Mouse (Mus musculus) layer of hippocampus, adult 9-10 months (tissue): Measurements from ENCODE around the gene Med7.
A peak's percentile ranks its signal among the peaks of the same experiment; 100 is the strongest.
"Not testable (repeated sequence)": the region's sequence is repeated elsewhere in the genome, so short reads cannot be mapped to it uniquely, and the experiment has no call there.

Experiments used
- DNase-seq: peaks from one replicate; pipeline ENCODE4 v3.0.0; 2022; ENCODE audit warnings: low spot score

Gene Med7

DNA sequence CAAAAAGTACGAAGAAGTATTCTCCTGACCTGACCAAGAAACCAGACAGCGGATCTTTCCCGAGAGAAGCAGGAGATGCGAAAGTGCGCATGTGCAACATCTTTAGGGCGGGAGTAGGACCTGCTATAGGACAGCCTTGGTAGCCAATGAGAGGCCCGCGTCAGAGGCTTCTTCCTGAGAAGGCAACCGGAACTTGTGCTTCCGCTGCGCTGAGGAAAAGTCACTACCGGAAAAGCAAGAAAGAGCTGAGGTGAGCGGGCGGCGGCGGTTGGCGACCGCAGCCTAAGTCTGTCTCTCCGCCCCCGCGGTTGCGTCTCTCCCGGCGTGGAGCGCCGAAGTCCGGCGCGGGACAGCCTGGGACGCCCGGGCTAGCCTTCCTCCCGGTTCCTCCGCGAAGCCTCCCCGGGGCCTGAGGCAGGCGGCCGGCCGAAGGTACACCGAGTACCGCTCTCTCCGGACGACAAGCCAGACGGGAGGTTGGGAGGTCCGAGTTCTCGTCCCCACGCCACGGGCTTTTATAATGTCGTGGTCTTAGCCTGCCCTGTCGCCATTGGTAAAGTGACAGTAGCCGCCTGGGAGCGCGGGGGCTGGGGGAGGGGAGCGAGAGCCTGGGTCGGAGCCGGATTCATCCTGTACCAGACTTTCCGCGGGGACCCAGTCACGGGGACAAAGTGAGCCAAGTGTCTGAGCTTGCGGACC lies at the start of gene Med7:
Gene Med7, plus strand, starts transcription at position 166 of the 699 bp plus-strand sequence.
- DNase-seq = peak; percentile 87

DNA sequence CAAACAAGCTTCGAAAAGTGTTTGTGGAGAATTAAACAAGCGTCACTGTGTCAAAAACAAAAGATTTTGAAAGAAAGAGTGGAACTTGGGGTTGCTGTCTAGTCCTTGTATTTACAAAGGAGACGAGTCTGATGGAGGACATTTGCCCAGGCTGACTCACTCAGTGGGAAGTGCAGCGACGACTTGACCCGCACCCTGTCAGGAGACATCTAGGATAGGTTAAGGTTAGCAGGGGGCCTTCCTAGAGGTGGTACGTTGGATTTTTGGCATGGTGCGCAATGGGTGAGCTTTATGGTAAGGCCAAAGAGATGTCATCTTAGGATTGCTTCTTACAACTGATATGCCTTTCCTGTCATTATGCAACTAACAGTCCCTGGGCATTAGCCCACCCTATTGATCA lies 49.7 kb upstream of the Med7 start:
- DNase-seq = no peak

DNA sequence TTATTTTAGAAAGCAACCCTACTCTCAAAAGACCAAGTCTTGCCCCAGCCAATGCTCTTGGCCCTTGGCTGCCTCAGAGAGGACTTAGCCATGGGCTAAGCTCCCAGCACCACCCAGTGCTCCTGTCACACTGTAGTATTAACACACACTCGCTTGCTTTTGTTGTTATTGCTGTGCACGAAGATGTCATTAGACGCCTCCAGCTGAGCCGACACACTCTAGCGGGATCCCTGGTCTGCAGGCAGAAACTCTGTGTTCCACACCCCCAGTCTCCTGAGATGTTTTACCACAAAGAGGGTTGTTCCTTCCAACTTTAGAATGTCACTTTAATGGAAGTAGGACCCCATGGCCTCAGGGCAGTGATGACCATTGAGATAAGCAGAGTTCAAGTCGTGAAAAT lies 48.3 kb upstream of the Med7 start:
- DNase-seq = no peak

DNA sequence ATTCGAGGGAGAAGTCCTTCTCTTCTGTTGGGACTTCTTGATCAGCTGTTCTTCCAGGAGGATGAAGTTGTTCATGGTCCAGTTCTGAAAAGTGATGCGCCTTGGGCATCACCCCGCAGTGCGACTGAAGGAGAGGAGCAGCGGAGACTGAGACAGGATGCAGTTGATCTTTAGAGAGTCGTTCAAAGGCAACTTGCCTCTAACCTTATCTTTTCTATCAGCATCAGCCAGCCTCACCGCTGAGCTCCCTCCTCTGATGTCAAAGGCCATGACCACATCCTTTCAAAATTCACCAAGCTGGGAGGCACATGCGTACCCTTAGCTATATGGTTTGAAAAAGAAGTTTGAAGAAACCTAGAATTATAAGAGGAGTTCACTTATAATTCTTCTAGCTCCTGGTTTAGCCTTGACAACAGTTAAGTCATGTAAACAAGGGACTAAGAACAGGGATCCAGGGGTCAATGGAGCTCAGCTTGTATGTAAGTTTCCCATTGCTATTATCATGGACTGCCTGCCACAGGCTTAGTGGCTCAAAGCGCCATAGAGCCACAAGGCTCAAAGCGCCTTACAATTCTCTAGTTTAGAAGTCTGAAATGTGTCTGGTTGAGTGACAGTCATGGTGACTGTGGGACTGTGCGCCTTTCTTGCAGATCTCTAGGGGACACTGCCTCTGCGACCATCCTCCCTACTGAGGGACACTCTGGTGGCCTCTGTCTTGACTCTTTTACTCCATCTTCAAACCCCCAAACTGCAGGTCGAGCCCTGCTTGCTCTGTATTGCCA lies 47.2 kb upstream of the Med7 start, which contains the start of gene Itk:
Gene Itk, minus strand, starts transcription at position 180 of the 782 bp plus-strand sequence.
- DNase-seq = no peak

DNA sequence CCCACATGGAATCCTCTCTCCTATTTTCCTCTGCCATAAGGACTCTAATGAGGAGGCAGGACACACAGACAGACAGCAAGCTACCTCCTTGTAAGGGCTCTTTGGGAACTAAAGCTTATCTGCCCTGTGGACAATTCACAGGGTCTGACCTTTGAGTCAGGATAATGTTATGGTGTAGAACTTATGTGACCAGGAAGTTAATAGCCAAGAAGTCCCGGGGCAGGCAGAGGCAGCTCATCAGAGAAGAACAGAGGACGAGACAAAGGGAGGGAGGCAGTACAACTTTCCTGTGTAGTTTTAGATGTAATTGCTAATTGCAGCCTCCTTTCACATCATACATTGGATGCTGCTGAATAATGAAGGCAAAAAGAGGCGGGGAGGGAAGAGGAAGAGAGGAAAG lies 46.1 kb upstream of the Med7 start:
- no peak for DNase-seq

DNA sequence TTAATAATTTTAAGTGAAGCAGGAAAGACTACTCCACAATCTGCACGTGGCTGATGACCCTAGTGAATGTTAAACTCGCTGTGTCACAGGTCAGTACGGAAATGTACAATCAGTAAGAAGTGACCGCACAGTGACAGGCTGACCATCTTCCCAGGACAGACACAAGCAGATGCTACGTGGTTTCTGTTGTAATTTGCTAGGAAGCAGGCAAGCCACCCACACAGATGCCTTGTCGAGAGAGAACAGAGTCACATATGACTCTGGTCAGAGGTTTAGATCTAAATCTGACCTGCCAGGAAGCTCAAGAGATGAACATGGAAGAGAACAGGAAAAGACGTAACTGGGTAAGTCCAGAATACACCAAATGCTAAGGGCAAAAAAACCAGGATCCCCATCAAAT lies 43.8 kb upstream of the Med7 start:
- DNase-seq = no peak

DNA sequence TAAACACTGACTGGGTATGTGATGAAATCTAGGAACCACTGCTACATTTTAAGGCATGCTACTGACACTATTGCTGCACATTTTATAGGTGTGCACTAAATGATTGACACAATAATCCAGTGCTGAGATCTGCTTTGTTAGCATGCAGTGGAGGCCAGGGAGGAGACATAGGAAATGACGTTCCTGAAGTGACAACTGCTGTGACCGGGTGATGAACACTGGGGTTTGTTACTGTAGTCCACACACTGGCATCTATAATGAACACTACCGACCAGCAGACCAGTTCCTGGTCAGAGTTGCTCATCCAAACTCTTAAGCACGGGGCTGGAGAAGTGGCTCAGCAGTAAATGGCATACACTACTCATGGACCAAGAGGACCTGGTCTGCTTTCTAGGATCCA lies 43.3 kb upstream of the Med7 start:
- DNase-seq = no peak

DNA sequence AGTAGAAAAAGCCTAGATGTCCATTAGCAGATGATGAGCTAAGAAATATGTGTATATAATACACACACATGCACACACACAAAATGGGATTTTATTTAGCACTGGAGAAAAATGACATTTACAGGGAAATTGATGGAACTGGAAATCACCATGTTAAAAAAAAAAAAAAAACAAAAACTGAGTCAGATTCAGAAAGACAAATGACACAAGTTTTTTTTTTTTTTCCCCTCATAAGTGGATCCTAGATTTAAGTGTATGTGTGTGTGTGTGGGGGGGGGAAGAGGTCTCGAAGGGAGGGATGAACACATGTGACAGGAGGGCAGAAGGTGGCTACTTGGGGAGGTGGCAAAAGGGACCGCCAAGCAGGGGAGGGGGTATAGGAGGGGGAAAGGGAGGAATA lies 41.6 kb upstream of the Med7 start:
- no peak for DNase-seq

DNA sequence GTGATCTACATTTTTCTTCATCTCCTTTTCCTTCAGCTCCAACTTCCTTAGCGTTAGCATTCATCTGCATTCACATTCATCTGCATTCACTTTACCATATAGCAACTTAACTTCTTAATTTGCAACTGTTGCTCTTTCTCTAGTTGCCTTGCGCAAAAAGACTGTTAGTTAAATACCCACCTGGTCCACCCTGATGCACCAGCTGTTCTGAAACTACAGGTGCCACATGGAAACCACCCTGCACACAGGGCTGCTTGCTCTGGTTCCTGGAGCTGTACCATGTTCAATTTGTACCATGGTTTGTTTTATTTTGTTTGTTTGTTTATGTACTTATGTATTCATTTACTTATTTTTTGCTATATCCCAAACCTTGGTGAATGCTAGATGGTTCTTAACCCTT lies 41.0 kb upstream of the Med7 start:
- no peak for DNase-seq

DNA sequence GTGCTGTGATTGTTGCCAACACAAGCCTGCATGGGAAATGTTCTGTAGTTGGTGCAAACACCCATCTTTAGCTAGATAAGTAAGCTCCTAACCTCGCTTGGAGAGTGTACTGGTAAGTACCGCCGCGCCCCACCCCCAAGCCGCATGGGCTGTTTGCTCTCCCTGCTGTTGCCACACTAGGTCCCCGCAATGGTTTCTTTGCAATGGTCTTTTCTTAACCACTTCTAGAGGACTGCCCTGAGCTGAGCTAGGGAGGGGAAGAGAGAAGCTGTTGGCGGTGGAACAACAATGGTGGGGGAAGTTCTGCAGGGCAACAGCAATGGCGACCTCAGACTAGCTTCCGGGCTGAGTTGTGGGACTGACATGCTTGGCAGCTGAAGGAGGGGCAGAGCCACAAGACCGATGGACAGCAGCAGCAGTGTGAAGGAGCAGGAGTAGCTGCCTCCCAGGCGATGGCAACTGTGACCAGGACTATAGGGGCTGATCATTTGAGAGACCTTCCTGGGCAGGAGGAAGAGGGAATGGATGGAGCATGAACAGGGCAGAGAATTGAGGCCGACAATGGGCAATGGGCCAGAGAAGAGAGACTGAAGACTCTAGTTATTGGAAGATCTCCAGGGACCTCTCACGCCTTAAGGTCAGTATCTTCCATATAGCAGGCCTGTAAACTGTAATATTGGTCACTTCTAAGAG lies 40.4 kb upstream of the Med7 start, which contains the start of gene Fam71b:
Gene Fam71b, plus strand, starts transcription at position 393 of the 693 bp plus-strand sequence.
- no peak for DNase-seq

DNA sequence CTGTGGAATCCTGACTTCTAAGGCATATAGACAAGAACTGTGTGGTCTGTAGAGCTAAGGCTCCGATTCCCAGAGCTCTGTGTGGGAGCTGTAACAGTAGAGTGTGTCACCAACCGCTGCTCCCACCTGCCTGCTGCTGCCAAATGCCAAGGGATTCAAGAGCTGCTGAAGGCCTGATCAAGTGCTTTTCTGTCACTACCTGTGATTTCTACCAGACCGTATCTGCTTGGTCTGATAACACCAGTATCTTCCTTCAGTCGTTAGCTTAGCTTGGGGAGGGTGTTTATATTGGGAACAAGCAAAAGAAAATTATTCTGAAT lies 39.9 kb upstream of the Med7 start:
- DNase-seq = no peak

DNA sequence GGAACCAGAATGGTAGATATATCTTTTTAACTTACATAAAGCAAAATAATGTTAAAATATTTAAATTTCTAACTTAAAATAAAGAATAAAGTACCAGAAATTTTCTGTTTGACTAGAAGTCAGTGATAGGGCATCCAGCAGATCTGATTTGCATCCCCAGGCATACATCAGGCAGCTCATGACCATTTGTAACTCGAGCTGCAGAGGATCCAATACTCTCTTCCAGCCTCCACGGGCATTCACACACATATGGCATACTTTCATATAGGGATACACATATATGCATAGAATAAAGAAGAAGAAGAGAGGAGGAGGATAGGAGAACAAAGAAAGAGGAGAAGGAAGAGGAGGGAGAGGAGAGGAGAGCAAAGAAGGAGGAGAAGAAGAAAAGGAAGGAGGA lies 38.8 kb upstream of the Med7 start:
- DNase-seq = no peak

DNA sequence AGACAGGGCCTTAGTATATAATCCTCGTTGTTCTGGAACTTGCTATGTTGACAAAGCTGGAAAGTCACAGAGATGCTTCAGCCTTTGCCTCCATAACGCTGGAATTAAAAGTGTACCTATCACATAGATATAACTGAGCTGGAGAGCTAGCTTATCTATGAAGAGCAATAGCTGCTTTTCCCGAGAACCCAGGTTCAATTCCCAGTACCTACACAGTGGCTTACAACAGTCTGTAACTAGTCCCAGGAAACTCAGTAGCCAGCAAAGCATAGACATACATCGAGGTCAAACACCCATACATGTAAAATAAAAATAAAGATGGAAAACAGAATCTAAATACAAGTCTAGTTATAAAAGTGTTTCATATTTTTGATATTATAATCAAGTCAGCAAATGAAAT lies 38.3 kb upstream of the Med7 start:
- DNase-seq = no peak

DNA sequence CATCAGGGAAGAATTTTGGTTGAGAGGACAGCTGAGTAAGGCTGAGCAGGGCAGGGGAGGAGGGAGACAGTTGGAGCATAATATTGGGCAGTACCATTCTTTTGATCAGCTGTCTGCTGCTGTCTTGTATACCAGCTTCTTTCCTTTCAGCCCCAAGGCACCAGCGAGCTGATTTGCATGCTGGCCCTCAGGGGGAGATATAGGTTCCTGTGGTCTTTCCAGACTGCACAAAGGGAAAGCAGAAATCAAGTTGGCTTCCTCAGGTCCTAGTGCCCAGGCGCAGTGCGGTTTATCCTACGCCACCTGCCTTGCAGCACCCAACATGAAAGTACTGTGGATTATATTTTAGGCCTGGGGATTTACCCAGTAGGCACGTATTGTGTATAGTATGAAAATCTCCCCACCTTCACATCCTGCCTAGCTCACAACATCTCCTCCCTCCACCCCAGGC lies 37.8 kb upstream of the Med7 start:
- DNase-seq = no peak

DNA sequence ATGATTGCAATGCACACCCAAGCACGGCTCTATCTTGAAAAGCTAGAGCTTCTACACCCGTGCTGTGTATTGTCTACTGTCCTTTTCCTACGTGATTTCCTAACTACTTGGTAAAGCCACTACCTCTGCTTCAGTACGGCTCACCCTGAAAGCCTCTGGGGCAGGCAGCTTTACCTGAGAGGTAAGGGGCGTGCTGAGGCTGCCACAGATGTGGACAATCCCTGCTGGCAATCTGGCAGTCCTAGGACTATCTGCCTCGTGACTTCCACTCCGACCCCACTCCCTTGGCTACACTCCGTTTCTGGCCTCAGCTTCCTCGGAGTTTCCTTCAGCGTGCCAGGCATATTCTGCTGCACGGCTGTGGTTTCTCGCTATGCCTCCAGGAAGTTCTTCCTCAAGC lies 35.2 kb upstream of the Med7 start:
- no peak for DNase-seq

DNA sequence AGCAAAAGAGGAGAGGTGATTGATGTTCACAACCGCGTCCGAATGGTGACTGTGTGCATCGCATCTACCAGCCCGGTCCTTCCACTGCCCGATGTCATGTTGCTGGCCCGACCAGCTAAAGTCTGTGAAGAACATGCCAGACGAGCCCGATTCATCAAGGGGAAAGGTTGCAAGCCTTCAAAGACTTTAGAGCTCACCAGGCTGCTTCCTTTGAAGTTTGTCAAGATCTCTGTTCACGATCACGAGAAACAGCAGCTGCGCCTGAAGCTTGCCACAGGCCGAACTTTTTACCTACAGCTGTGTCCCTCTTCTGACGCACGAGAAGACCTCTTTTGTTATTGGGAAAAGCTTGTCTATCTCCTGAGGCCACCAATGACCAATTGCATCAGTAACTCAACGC lies 31.7 kb upstream of the Med7 start:
- no peak for DNase-seq

DNA sequence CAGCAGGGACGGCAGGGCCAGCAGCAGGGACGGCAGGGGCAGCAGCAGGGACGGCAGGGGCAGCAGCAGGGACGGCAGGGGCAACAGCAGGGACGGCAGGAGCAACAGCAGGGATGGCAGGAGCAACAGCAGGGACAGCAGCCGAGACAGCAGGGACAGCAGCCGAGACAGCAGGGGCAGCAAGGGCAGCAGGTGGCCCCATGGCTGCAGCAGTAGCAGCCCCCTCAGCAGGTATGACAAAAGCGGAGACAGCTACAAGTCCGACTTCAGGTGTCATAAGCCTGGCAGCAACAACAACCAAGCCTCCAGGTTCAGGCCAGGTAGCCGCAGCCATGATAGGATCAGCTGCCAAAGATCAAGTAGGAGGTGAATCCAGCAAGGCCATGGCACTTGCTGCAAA lies 30.0 kb upstream of the Med7 start:
- no peak for DNase-seq

DNA sequence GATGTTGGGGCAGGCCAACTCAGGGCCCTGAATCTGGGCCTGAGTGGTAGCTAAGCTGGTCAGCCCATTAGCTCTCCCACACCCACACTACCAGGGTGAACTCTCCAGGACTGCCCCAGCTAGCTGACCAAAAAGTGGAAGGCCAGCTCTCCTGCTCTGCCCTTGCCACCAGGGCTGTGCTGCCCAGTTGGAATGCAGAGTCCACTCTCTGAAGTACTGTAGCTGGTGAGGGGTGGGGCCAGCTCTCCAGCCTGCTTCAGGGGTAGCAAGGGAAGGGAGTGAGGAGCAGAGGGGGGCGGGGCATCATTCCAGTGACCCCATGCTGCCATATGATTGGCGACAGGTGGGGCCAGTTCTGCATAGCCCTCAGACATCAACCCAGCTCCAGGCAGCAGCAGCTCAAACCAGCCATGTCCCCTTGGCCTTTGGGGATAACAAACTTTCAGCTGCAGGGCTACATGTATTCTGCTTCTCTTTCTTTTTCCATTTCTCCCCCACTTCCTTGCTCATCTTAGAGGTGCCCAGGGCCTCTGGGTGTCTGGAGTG lies 26.6 kb upstream of the Med7 start:
- DNase-seq = no peak

DNA sequence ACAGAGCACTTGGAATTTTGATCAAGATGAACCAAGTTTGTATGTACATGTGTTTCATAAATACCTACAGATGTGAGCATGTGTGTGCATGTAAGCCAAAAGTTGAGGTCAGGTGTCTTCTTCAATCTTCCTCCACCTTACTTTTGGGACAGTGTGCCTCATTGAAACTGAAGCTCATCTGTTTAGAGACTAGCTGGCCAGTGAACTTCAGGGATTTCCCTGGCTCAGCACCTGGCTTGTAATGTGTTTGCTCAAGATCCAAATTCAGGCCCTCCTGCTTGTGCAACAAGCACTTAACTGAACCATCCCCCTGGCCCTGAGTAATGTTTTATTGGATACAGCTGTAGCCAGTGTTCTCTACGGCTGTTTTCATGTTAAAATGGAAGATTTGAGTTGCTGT lies 18.3 kb upstream of the Med7 start:
- DNase-seq = no peak

DNA sequence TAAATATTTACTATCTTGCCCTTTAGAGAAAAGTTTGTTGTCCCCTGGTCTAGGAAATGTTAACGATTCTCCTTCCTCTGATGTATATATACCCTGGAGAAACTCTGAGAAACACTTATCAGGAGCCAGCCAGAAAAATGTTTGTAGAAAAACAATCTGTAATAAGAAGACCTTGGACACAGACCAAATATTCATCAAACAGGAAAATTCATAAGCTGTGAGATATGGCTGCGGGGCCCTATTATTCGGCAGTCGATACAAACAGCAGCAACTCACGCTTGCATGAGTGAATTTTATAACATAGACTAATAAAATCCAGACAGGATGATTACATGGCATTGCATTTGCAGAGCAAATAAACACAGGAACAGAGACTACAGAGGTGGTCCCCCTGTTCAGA lies 17.9 kb upstream of the Med7 start:
- DNase-seq = no peak

DNA sequence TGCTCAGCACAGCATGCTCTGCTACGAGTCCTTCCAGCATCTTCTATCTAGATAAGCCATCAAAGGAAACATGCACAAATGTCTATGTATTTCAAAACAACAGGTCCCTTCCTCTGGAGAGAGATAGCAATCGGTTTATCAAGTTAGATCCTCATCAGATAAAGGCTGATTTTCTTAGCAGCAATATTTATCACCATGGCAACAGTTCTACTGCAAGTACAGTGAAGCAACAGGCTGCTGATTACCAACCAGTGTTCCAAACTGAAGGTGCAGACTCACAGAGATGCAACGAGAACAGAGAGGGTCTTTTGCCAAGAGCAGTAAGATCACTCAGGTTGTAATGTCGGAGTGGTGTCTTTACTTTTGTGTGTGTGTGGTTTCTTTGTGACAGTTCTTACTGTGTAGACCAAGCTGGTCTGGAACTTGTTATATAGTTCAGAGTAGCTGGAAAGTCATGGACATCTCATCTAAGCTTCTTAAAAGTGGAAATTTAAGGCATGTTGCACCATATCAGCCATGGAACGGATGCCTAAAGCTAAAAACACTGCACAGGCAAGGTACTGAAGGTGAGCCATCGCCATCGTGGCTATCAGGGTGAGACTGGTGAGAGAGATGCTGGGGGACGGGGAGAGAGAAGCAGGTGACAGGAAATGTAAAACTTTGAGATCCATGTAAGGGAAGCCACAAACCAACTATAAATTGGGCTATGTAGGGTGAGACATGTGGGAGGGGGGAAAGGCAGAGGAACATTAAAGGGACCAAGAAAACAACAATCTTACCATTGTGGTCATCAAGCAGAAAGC lies 15.4 kb upstream of the Med7 start:
- no peak for DNase-seq

DNA sequence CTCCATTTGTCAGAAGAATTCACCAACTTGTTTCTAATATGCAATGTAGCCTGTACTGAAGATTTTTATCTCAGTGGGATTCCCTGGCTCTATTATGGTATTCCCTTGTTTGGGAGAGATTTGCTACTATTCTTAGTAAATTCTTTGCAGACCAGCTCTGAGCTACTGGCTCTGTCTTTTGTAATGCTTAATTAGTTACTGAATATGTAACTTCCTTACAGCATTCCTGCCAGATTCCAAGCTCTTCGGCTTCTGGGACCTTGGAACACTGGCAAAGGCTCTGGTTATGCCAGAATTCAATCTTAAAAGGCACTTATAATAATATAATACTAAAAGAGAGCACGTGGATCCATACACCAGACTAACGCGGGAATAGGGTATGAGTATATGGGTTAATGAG lies 8.6 kb upstream of the Med7 start:
- not testable (repeated sequence) for DNase-seq
